Mouse (Mus musculus) WW6 (cell line): Measurements from ENCODE around the gene Hoxc10.

ENCODE experiments used
- DNase-seq: peaks from one replicate; pipeline ENCODE4 v3.0.0-alpha.2; 2013; ENCODE audit warnings: low read depth, low spot score

Hoxc10 gene

GRCm38 (mm10) chr15:102990461-102991397 lies 24.1 kb downstream of the Hoxc10 start, which contains the start of gene Hoxc8:
Gene Hoxc8 (plus strand): TSS chr15:102990607.
- DNase-seq = no peak

DNA sequence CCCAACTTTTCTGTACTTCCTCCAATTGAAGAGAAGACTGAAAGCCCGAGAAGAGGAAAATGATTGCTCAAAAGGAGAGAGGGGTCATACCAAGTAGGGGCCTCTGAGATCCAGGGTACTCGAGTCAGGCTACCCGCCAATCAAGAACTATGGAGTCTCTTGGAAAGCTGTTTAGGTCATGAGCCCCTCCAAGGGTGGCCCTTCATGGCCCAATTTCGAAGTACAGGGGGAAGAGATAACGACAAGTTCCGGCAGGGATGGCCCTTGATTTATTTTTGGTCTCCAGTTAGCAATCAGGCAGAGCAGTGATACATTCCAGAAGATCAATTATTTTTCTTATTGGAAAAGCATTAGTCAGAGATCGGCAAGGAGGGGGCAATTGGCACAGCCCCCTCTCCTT lies 25.2 kb downstream of the Hoxc10 start:
- no peak for DNase-seq

- no peak for DNase-seq
Measured at GRCm38 (mm10) chr15:102992206-102992605, 25.6 kb downstream of the Hoxc10 start.

- DNase-seq = no peak
Measured at GRCm38 (mm10) chr15:102992863-102993262, 26.3 kb downstream of the Hoxc10 start.

DNA sequence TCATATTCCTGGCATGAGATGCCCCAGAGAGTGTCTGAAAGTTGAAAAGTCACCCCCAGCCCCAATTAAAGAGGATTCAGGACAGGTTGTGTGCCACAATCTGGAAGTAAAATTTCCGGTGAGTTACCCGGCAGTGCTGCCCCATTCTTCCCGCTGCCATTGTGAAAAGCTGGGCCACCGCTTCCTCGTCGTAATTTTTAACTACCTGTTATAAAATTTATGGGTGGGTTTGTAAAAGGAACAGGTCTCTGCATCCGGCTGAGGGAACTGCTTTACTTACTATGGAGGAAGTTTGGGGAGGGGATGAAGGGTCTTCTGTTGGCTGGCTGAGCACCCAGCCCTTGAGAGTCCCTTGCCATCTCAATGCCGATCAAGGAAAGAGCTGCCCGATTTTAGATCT lies 30.0 kb downstream of the Hoxc10 start:
- no peak for DNase-seq

- DNase-seq = no peak
Measured at GRCm38 (mm10) chr15:102997431-102997830, 30.8 kb downstream of the Hoxc10 start.

DNA sequence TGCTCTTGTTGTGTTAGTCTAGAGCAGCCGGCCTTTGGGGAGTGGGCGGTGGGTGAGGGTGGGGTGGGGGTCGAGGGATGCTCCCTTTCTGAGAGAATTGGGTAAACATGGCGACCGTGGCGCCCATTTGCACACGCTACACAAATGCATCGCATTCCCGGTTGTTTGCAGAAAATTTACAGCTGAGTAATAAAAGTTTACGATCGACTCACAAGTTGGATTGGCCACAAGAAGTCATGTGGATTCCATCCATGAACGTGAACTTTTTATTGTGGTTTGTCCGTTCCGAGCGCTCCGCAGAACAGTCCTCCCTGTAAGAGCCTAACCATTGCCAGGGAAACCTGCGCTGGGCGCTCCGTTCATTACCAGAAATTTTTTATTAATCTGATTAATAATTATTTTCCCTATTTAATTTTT lies 31.4 kb downstream of the Hoxc10 start, which contains the start of gene Hoxc6:
Gene Hoxc6 (plus strand): TSS at position 319 of the 417 bp plus-strand sequence.
- DNase-seq = no peak

GRCm38 (mm10) chr15:102998608-102999182 lies 32.1 kb downstream of the Hoxc10 start:
- DNase-seq = no peak

DNA sequence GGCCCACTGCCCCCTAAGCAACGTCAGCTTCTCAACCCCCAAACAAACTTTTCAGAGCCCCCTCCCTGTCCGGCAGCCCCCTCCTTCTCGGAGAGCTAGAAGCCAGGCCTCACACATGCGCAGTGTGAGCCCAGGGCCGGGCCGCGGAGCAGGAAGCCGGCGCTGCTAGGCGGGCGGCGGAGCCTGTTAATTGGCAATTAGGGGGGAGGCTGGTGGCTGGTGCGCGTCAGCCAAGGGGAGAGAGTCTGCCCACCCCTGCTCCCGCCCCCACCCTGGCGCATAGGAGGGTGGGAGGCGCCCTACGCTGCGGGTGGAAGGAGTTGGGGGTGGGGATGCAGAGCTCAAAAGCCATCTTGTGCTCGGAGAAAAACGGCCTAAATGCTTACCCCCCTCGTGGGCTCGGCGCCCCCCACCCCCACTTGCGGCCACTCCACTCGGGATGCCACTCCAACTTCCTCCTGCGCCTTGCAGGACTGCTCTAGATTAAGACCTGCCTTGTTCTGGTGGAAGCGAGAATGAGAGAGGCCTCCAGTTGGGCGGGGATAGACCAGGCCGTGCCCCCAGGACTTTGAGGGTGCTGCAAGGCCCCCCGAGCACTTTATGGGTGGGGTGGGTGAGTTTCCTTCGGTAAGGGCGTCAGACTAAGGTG lies 32.7 kb downstream of the Hoxc10 start:
- no peak for DNase-seq

DNA sequence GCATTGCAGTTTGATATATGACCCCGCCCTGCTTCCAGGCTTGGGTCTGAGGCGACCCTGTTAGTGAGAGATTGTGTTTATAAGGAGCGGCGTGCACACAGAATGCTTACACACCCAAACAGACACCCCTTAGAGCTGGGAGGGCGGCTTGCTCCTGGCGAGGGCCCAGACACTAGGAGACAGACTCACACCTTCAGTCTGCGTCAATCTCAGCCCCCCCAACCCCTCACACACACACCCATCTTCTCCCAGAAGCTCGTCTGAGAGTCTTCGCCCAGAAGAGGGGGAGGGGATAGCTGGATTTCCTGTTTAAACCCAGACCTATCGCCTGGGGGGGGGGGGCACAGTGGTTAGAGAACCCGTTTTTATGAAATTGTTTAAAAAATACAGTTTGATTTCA lies 33.4 kb downstream of the Hoxc10 start:
- no peak for DNase-seq

DNA sequence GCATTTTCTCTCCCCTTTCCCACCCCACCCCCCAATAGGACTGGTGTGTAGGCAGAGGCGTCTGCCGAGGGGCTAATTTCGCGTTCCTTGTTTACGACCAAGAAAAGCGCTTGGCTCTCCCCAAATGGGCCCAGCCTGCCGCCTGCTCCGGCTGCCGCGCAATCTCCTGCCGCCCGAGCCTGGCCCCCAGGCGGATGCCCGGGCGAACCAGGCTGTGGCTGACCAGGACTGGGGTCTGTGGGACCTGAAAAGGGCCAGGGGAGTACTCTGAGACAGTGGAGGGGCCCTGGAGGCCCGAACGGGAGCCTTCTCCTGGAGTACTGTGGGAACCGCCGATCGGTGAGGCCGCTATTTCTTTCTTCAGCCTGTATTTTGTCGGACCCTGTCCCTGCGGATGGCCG lies 33.9 kb downstream of the Hoxc10 start:
- no peak for DNase-seq

DNA sequence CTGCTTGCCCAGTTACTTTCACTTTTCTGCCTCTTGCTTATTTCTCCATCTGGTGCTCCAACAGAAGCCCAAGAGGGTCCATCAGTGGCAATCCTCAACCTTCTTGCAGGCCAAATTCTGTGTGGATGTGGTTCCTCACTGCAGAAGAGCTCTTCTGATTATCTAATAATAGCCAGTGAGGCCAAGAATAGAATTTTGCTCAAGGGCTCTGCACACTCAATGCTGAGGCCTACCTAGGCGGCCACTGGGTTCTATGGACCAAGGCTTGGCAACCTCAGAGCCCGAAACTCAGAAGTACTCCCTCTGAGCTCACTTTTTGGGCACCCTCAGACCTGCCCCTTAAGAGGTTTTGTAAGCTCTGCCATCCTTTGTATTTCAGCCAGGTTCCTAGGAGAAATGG lies 34.8 kb downstream of the Hoxc10 start:
- DNase-seq = no peak

DNA sequence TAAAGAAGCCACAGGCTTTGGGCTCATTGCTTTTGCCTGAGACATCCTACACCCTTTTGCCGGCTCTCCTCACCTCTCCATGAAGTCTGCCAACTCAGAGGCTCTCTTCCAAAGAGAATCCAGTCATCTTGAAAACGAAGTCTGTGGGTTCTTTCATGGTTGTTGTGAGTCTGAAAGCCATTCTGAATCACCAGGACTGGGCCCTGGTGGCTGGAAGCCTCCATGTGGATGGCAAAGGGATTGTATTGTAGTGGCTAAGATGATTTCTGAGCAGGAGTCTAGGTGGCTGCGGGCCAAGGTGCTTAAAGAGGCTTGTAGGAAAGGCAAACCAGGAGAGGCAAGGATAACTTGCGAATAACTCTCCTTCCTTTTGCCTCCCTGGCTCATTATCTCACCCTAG lies 35.6 kb downstream of the Hoxc10 start:
- DNase-seq = no peak

- DNase-seq = no peak
Measured at GRCm38 (mm10) chr15:103002821-103003448, 36.3 kb downstream of the Hoxc10 start.

DNA sequence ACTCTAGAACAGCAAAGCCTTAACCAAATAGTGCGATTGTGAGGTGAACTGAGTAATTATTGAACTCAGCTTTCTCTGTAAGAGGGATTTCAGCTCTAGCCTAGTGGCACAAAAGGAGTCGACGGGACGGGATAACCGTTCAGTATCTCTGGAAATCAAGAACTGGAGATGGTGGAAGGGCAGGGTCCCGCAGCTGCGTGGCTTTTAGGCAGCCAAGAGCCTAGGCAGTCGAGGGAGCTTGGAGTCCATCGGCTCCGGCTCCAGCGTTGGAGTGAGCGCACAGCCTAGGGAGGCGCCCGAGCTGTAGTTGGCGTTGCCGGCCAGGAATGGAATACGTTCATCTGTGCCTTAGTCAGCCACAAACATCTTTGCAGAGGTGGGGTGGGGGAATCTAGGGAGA lies 38.7 kb downstream of the Hoxc10 start:
- no peak for DNase-seq

GRCm38 (mm10) chr15:103005797-103006196 lies 39.2 kb downstream of the Hoxc10 start:
- DNase-seq = no peak

- DNase-seq = no peak
Measured at GRCm38 (mm10) chr15:103006326-103006725, 39.7 kb downstream of the Hoxc10 start.

DNA sequence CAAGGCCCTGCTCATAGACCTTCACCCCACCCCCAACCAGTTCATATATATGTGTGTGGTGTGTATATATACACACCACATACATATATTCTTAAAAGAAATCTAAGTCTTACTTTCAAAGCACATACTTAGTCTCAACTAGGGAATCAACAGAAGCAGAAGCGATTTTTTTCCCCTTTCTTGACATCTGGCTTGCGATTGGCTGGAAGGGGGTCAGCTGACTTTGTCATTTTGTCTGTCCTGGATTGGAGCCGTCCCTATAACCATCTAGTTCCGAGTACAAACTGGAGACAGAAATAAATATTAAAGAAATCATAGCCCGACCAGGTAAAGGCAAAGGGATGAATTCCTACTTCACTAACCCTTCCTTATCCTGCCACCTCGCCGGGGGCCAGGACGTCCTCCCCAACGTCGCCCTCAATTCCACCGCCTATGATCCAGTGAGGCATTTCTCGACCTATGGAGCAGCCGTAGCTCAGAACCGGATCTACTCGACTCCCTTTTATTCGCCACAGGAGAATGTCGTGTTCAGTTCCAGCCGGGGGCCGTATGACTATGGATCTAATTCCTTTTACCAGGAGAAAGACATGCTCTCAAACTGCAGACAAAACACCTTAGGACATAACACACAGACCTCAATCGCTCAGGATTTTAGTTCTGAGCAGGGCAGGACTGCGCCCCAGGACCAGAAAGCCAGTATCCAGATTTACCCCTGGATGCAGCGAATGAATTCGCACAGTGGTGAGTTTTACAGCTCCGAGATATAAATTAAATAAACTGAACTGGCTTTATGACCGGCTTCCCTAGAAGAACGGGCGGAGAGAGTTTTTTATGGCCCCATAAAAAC lies 42.9 kb downstream of the Hoxc10 start:
- DNase-seq = no peak

GRCm38 (mm10) chr15:103010112-103010846 lies 43.7 kb downstream of the Hoxc10 start:
- no peak for DNase-seq

- DNase-seq = no peak
Measured at GRCm38 (mm10) chr15:103010847-103011555, 44.4 kb downstream of the Hoxc10 start.
